Comparison of ENCODE assay signal across 10 mouse cellular contexts in genomic region chr8:124758544-124758943, GRCm38 (mm10). TPM values are rescaled to one million over a fixed set of nuclear protein-coding genes. Genes with fewer than 3 reads are reported as not detected.
A peak's percentile ranks its signal among the peaks of the same experiment; 100 is the strongest.
DNase-seq lines count a peak whose midpoint lies in the region; ATAC-seq lines count a peak whose summit lies in the region.
"Had no signal": no experiment of that assay in that cellular context is flagged by ENCODE, and none has a peak within 500 bp of the region (broad histone marks: within the 10 kb centered on the region; RNA-seq: fewer than 3 reads in every experiment).

No protein-coding gene starts in this region.

- H3K9me3 ChIP-seq in limb, embryonic 11.5 days (ENCODE audit: control insufficient read depth, low read length), result no peaks in the 10 kb centered on the region
- H3K9me3 ChIP-seq in limb, embryonic 10.5 days (replicated peaks), result no peaks in the 10 kb centered on the region
- no peaks in the 10 kb centered on the region for H3K9me3 ChIP-seq in intestine, embryonic 15.5 days
- H3K9me3 ChIP-seq: liver, embryonic 13.5 days had no signal

- 31% methylated on average over 3 of the region's 3 CpGs for WGBS in limb, embryonic 11.5 days
- 41% methylated on average over 3 of the region's 3 CpGs for WGBS in limb, embryonic 10.5 days
- WGBS in intestine, embryonic 15.5 days, result 33% methylated on average over 3 of the region's 3 CpGs

- no peaks in the 10 kb centered on the region for H3K36me3 ChIP-seq in limb, embryonic 11.5 days (ENCODE audit: control insufficient read depth, insufficient read depth, low read length)
- H3K36me3 ChIP-seq in limb, embryonic 10.5 days, result no peaks in the 10 kb centered on the region
- no peaks in the 10 kb centered on the region for H3K36me3 ChIP-seq in intestine, embryonic 15.5 days
- H3K36me3 ChIP-seq: liver, embryonic 13.5 days had no signal

- H3K4me2 ChIP-seq in limb, embryonic 11.5 days (ENCODE audit: low read depth, severe bottlenecking), result no peak overlapping the region
- H3K4me2 ChIP-seq in intestine, embryonic 15.5 days (replicated peaks), result no peak overlapping the region
- H3K4me2 ChIP-seq: liver, embryonic 13.5 days had no signal

- H3K27me3 ChIP-seq in limb, embryonic 11.5 days (ENCODE audit: control insufficient read depth, insufficient read depth, low read length), result no peaks in the 10 kb centered on the region
- peaks cover 17% of the 10 kb centered on the region for H3K27me3 ChIP-seq in limb, embryonic 10.5 days (ENCODE audit: low read depth, poor library complexity, severe bottlenecking)
- no peaks in the 10 kb centered on the region for H3K27me3 ChIP-seq in intestine, embryonic 15.5 days (replicated peaks)

- no peak overlapping the region for H3K9ac ChIP-seq in limb, embryonic 11.5 days (ENCODE audit: low read length)
- H3K9ac ChIP-seq in intestine, embryonic 15.5 days, result no peak overlapping the region
- H3K9ac ChIP-seq: liver, embryonic 13.5 days had no signal

- no peak overlapping the region for H3K4me3 ChIP-seq in limb, embryonic 11.5 days (ENCODE audit: low read depth, low read length)
- H3K4me3 ChIP-seq in limb, embryonic 10.5 days, result no peak overlapping the region
- H3K4me3 ChIP-seq in intestine, embryonic 15.5 days (replicated peaks), result no peak overlapping the region
- H3K4me3 ChIP-seq: liver, embryonic 13.5 days had no signal

- H3K4me1 ChIP-seq in limb, embryonic 11.5 days (ENCODE audit: control insufficient read depth, insufficient read depth, low read length), result no peaks in the 10 kb centered on the region
- H3K4me1 ChIP-seq in limb, embryonic 10.5 days, result no peaks in the 10 kb centered on the region; the same call in 1 of the 2 replicates
- peaks cover 15% of the 10 kb centered on the region for H3K4me1 ChIP-seq in intestine, embryonic 15.5 days (replicated peaks)

- no peak for ATAC-seq in limb, embryonic 11.5 days (ENCODE audit: insufficient number of reproducible peaks, low FRiP score, low TSS enrichment, low read depth)
- ATAC-seq in intestine, embryonic 15.5 days, result no peak

- no peak overlapping the region for H3K27ac ChIP-seq in limb, embryonic 11.5 days (replicated peaks; ENCODE audit: low read depth, low read length)
- H3K27ac ChIP-seq in limb, embryonic 10.5 days, result no peak overlapping the region
- no peak overlapping the region for H3K27ac ChIP-seq in intestine, embryonic 15.5 days
- H3K27ac ChIP-seq: liver, embryonic 13.5 days had no signal

- peak; percentile 48 for DNase-seq in adrenal gland, postnatal 10 days
- DNase-seq in adrenal gland, adult (ENCODE audit: inconsistent age in 2 of 2, low spot score in 1 of 2), result no peak
- DNase-seq in limb, embryonic 11.5 days (ENCODE audit: low spot score), result peak; percentile 43
- DNase-seq in limb, embryonic 10.5 days (ENCODE audit: low spot score), result no peak
- peak; percentile 31 for DNase-seq in embryo, embryonic 10.5 days (ENCODE audit: low spot score)
- peak; percentile 54 to 75 for DNase-seq in spleen, postnatal 4 days (ENCODE audit: low spot score in 2 of 2)
- DNase-seq in urinary bladder, postnatal 25 days (ENCODE audit: low spot score), result no peak
- DNase-seq: liver, embryonic 13.5 days had no signal

RNA-seq across cellular contexts. Expression of gene Fam89a, which starts 6.9 kb away (rescaled TPM):
- 1 to 10 TPM; 3.7 to 3.9 TPM for total RNA-seq in adrenal gland, postnatal 10 days (2021)
- 3.7 and 4.5 TPM in 2 replicates for polyA plus RNA-seq in limb, embryonic 11.5 days (2014; fragmentation: Nextera tagmentation; extraction: Ambion mirVana)
- polyA plus RNA-seq in limb, embryonic 10.5 days (2016; fragmentation: Nextera tagmentation; extraction: Ambion mirVana), result 5.1 and 7.0 TPM in 2 replicates
- polyA plus RNA-seq in intestine, embryonic 15.5 days (2015; fragmentation: Nextera tagmentation; extraction: Ambion mirVana), result 3.9 and 4.3 TPM in 2 replicates

RNA-seq across cellular contexts. Expression of gene Trim67, which starts 34.3 kb away (rescaled TPM):
- total RNA-seq in adrenal gland, postnatal 10 days (2021), result 1 to 10 TPM; 2.9 to 6.5 TPM
- polyA plus RNA-seq in limb, embryonic 11.5 days (2014; fragmentation: Nextera tagmentation; extraction: Ambion mirVana), result 0.01 TPM in 1 of 2 replicates, not detected in the other
- polyA plus RNA-seq in limb, embryonic 10.5 days (2016; fragmentation: Nextera tagmentation; extraction: Ambion mirVana), result not detected in 2 replicates
- polyA plus RNA-seq in intestine, embryonic 15.5 days (2015; fragmentation: Nextera tagmentation; extraction: Ambion mirVana), result 0.57 and 0.64 TPM in 2 replicates
- polyA plus RNA-seq: C2C12 had no signal

RNA-seq across cellular contexts. Expression of gene Arv1, which starts 36.6 kb away (rescaled TPM):
- 10 to 100 TPM in 1 of 2 experiments, 1 to 10 TPM in 1; 8.4 to 13.4 TPM for total RNA-seq in adrenal gland, postnatal 10 days (2021)
- 27.3 and 30.5 TPM in 2 replicates for polyA plus RNA-seq in limb, embryonic 11.5 days (2014; fragmentation: Nextera tagmentation; extraction: Ambion mirVana)
- 33.6 and 33.8 TPM in 2 replicates for polyA plus RNA-seq in limb, embryonic 10.5 days (2016; fragmentation: Nextera tagmentation; extraction: Ambion mirVana)
- 19.7 and 20.9 TPM in 2 replicates for polyA plus RNA-seq in intestine, embryonic 15.5 days (2015; fragmentation: Nextera tagmentation; extraction: Ambion mirVana)

RNA-seq across cellular contexts. Expression of gene Ttc13, which starts 36.8 kb away (rescaled TPM):
- total RNA-seq in adrenal gland, postnatal 10 days (2021), result 10 to 100 TPM; 41.8 to 47.1 TPM
- polyA plus RNA-seq in limb, embryonic 11.5 days (2014; fragmentation: Nextera tagmentation; extraction: Ambion mirVana), result 49.5 and 53.9 TPM in 2 replicates
- polyA plus RNA-seq in limb, embryonic 10.5 days (2016; fragmentation: Nextera tagmentation; extraction: Ambion mirVana), result 45.5 and 51.9 TPM in 2 replicates
- polyA plus RNA-seq in intestine, embryonic 15.5 days (2015; fragmentation: Nextera tagmentation; extraction: Ambion mirVana), result 42.7 and 42.8 TPM in 2 replicates

Comparison
In these comparisons a context has a peak if more than half of its experiments do, and no peak if none do; other contexts are left out.
1. DNase-seq: peak in adrenal gland, postnatal 10 days (single experiment), limb, embryonic 11.5 days (single experiment), embryo, embryonic 10.5 days (single experiment) and spleen, postnatal 4 days (2 of 2); none in adrenal gland, adult (0 of 2), limb, embryonic 10.5 days (single experiment) and urinary bladder, postnatal 25 days (single experiment).